Mouse (Mus musculus) spleen, adult 18-20 months (tissue): ENCODE data around the gene Cacna1s.
A peak's percentile ranks its signal among the peaks of the same experiment; 100 is the strongest.

Experiments
- DNase-seq, 2 experiments: peaks; one replicate each; pipeline ENCODE4 v3.0.0; 2022; ENCODE audit warnings: mixed read lengths in 2 of 2

Cacna1s gene

GRCm38 (mm10) chr1:136052547-136052946 is at the start of gene Cacna1s:
Gene Cacna1s, plus strand, starts transcription at chr1:136052750.
- no peak for DNase-seq

DNA sequence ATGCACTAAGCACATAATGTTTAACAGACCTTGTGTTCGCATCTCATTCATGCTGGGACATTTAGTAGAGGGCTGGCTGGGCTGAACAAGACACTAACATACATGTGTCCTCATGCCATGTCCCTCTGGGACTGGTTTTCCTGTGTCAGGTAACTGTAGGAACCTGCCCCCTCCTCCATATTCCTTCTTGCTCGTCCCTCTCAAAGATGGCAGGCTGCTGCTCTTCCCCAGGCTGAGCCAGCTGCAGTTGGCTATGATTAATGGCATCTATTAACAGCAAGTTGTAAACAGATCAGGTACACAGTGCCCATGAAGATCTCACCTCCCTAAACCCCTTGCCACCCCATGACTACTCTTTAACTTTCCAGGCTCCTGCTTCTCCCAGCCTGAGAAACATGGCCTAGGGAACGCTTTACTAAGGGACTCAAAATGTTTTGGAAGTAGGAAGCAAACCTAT is 46.2 kb upstream of the Cacna1s start, which contains the start of gene Igfn1:
TSS of gene Igfn1 (minus strand) at position 51 of the 457 bp plus-strand sequence.
- DNase-seq: no peak

DNA sequence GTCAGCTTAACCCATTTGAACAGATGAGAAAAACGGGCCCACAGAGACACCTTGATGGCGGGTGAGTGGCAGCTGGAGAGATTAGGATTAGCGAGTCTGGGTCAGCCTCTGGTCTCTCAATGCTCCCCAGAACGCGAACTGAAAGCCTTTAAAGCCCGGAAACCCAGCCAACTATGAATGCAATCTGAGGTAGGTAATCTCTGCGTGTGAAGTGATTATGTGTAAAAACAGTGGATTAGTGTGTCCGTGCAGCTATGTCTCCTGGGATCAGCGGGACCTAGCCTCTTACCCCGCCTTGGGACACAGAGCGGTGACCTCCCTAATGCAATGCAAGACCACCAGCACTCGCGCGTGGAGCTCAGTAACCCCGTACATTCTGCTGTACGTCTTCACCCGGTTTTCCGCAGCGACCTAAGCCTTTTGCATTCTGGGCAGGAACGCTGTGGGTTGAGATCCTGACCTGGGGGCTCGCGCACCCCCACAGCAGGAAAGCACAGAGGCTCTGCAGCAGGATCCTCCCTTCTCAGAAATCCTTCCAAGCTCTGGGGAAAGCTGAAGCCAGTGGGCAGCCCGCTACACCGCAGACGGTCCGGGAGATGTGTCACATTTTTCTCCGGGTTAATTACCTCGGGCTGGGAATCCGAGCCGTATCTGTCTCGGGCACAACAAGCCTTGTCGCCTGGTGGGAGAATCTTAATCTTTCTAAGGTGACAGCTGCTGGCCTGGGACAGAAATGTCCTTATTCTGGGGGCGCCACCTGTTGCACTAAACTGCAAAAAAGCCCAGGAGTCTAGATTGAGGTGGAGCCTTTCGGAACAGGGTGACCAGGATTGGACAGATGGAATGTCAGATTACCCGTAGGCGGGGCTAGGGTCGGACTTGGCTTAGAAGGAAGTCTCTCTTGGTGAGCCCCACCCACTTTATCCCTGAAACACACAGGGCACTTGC is 45.1 kb upstream of the Cacna1s start, which contains the start of gene Tmem9:
TSS of gene Tmem9 (plus strand) at position 940 of the 948 bp plus-strand sequence.
- DNase-seq: peak; percentile 17 to 50

GRCm38 (mm10) chr1:136008159-136008533 is 44.4 kb upstream of the Cacna1s start:
- no peak for DNase-seq

DNA sequence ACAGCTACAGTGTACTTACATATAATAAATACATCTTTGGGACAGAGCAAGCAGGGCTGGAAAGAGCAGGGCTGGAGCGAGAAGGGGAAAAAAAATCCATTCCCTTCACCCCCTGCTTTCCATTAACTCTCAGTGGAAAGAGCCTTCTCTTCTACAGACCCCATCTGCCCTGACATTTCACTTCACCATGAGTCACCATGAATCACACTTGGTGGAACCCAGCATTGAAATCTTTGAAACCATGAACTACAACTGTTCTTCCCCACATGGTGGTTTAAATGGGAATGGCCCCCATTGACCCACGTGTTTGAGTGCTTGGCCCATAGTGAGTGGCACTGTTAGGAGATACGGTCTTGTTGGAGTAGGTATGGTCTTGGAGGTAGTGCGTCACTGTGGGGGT is 42.3 kb upstream of the Cacna1s start:
- no peak for DNase-seq

- no peak for DNase-seq
Observed at GRCm38 (mm10) chr1:136013513-136013912, 39.0 kb upstream of the Cacna1s start.

GRCm38 (mm10) chr1:136014796-136015502 is 37.6 kb upstream of the Cacna1s start:
- DNase-seq: no peak

DNA sequence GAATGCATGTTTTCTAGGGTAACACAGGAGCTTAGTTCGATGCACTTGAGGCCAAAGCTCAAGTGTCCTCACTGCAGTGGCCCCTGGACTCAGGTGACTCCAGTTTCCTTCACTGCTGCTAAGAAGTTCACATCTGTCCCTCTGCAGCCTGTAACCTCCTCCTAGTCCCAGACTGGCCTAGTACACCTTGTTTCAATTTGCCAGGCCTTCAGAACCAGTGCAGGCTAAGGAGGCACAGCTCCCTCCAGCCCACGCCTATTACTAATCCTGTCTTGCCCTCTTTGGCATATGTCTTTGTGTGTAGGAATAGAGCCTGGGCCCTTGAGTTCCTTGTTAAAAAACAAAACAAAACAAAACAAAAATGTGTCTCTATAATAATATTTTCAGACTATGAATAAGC is 35.2 kb upstream of the Cacna1s start:
- DNase-seq: no peak

DNA sequence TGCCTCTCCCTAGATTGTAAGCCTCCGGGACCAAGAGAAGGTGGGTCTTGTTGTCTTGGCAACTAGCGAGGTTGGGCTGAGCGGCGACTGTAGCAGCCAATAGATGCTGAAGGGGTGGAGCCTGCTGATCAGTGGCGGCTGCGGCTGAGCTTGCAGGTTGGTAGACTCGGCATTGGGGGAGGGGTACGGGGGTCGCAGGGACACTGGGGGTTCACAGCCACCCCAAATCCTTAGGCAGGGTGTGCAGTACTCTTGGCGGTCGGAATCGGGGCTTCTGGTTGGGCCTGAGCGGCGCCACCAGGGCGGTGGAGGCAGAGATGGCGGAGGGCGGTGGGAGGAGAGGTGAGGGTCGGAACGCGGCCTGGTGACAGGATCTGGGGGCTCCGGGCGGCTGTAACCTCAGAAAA is 34.6 kb upstream of the Cacna1s start:
- peak; percentile 71 to 80 for DNase-seq

DNA sequence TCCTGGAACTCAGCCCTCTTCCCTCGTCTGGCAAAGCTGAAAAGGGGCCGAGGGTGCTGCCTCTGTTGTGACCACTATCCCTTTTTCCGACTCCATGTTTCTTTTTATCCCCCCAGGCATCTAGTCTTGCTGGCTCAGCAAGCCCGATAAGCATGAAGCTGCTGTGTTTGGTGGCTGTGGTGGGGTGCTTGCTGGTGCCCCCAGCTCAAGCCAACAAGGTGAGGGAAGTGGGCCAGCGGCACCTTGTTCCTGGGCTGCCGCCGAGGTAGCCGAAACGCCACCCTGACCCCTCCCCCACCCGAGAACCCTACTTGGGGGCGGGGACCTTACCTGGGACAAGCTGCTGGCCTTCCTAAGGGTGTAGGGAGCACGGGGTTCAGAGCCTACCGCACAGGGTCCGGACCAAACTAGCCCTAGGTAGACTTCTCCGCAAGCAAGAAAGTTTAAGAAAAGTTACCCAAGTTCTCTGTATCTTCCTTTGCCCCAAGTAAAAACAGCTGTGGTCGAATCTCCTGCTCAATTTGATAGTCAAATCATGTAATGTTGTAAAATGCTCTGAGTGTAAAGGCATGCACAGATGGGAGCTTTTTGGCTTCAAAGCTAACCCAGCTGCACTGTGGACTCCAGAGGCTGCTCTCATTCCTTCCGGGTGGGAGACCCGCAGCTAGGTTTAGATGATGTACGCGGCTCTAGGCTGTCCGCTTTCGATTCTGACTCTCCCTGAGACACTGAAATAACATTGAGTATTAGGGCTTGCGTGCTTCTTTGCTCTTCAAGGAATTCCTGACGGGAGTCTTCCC is 34.0 kb upstream of the Cacna1s start:
- peak; percentile 29 to 42 for DNase-seq

GRCm38 (mm10) chr1:136030201-136030600 is 22.3 kb upstream of the Cacna1s start:
- no peak for DNase-seq

DNA sequence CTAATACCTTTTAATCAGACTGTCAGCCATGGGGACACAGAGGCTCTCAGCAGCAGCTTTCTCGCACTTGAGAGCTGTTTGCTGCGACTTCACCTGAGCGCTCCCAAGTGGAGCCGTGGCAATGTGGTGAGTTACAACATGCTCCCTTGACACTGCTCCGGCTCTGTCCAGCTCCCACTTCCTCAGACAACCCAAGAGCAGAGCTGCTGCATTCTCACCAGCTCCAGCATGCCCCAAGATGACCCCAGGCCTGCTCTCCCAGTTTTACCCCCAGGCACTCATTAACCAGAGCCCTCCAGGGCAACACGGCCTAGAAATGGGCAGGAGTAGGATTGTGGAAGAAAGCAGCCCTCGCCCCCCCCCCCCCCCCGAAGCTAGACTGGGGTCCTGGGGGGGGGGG is 20.9 kb upstream of the Cacna1s start:
- DNase-seq: no peak

DNA sequence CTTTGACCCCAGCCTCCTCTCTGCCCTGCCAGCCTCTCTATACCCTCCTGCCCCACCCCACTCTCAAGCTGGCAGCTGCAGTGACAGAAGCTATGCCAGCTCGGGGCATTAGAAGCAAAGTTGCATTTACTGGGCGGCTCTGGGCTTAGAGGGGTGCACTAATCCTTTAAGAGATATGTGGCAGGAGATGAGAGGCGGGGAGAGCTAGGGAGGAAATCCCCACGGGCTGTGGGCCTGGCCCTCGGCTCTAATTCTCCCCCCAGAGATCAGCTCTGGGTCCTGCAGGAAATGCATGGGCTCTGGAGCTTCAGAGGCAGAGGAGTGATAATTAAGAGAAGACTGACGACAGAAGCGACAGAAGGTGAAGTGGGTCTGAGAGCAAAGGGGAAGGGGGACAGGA is 19.6 kb upstream of the Cacna1s start:
- no peak for DNase-seq

DNA sequence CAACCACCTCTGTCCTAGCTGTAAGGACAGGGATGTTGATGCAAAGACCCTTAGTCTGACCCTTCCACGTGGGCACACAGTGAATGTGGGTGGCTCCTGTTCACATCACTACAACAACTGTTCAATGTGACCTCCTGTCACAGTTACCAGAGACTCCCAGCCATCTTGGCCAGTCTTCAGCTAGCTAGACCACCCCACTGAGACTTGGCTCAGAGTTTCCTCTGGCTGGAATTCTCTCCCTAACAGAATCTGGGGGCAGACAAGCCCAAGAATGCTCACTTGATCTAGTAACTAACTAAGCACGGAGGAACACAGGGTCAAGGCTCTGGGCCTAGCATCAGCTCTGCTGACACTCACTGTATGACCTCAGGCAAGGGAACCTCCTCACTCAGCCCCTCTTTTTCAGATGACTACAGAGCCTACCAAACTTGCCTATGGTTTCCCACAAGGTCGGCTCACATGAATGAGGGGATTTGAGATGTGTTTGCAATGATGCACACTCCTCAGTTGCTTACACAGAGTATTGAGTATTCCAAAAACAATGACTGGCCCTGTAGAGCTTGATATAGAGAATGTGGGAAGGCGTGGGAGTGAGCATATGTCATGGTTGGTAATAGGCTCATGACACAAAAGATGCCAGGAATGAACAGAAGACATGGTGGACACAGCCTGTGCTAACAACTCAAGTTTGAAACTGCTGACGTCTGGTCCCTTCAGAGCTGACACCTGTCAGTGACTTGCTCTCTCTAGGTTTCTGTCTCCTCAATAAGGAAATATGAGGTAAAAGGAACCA is 13.6 kb upstream of the Cacna1s start:
- DNase-seq: no peak

DNA sequence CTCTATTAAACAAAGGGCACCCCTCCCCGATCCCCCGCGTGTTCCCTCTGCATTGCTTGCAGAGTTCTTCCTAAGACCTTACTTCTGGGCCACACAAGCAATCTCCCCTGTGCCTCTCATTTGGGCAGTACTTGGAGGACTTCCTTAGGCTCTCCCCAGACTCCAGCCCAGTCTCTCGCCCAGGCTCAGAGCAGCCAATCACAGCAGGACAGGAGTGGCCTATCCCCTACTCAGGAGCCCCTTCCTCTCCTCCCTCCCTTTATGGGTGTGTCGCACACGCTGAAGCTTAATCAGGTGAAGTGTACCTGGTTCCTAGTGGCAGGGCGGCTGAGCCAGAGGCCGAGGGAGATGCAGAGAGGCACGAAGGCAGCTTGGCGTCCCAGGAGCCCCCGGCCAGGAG is 12.1 kb upstream of the Cacna1s start:
- DNase-seq: no peak

GRCm38 (mm10) chr1:136040874-136041273 is 11.7 kb upstream of the Cacna1s start:
- DNase-seq: no peak

DNA sequence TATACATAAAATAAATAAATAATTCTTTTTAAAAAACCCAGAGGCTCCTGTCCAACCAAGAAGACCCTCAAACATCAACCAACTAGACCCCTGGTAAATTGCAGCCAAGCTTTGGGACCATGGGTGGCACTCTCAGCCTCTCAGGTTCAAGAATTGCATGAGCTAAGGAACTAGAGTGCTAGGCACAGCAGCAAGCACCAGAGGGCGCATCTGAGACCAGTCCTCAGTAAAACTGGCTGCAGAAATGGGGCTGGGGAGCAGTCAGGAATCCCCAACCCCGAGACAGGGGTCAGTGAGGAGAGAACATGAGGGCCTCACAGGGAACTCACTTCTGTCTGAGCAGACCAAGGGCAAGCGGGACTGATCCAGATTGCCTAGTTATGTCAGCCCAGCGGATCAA is 6.8 kb upstream of the Cacna1s start:
- peak; percentile 12 to 54 for DNase-seq

DNA sequence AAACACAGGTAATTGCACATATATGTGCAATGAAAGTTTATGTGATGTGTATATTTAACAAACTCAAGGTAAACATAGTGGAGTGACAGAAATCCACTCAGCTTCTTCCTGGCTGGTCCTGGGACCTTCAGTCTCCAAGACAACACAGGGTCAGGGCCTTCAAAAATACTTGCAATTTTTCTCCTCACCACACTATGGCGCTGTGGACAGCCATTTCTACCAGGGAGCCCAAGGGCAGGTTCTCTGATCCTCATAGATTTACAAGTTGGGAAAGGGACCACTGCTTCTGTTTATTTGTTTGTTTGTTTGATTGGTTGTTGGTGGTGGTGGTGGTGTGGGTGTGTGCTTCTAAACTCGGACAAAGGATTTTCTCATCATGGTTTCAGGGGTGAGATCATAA is 5.1 kb upstream of the Cacna1s start:
- no peak for DNase-seq

- DNase-seq: no peak
Observed at GRCm38 (mm10) chr1:136047894-136048293, 4.7 kb upstream of the Cacna1s start.

DNA sequence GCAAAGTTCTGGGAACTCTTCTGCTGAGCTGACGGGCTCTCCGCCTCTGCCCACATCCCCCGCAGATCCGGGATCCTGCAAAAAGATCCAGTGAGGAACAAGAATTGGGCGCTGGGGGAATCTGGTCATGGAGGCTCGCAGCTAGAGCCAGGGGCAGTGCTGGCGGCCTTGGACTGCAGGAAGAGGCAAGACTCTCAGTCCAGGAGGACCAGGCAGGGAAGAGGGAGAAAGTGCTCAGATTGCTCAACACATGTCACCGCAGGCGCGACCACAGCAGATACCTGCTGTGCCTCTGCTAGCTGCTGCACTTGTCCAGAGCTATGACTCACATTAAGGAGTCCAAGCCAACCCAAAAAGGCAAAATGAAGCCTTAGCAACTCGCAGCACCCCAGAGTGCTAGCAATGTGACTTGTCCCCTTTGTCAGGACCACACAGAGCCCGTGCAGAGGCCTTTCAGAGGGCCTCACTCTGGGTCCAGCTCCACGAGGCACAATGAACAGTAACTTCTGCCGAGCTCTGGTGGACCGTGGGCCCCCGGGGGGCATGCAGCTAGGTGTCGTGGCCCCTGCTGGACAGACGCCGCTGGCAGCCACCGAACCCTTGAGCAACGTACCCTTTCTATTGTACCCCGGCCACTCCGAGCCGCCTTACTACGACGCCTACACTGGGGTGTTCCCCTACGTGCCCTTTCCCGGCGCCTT is 2.1 kb upstream of the Cacna1s start, which contains the start of gene Ascl5:
TSS of gene Ascl5 (plus strand) at position 493 of the 701 bp plus-strand sequence.
- DNase-seq: peak in 1 of 2 experiments; percentile 1

GRCm38 (mm10) chr1:136051013-136051315 is 1.6 kb upstream of the Cacna1s start:
- DNase-seq: peak in 1 of 2 experiments; percentile 8
